Mouse (Mus musculus) neural tube, embryonic 10.5 days (tissue): Measurements from ENCODE around the gene B4galt5.

Experiments used
- DNase-seq: peaks from one replicate; pipeline ENCODE4 v3.0.0-alpha.2; 2017; ENCODE audit warnings: low spot score; ENCODE audit errors: extremely low spot score

The B4galt5 gene

DNA sequence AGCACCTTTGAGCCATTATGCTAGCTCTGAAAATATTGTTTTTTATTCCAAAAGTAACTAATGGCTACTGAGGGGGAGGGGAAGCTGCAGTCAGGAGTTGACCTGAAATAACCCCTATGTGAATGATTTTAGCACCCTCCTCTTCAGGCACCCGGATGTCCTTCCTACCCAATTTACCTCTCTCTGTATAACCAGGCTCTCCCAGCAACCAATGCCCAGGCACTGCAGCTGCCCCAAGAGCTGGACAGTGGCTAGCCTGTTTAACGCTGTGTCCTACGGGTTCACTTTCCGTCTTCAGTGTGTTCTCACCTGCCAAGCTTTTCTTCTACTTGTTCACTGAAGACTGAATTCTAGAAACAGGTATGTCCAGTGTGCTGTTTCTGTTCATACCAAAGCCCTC lies 14.7 kb downstream of the B4galt5 start:
- DNase-seq = no peak

GRCm38 (mm10) chr2:167333450-167333849 lies 15.5 kb downstream of the B4galt5 start:
- no peak for DNase-seq

DNA sequence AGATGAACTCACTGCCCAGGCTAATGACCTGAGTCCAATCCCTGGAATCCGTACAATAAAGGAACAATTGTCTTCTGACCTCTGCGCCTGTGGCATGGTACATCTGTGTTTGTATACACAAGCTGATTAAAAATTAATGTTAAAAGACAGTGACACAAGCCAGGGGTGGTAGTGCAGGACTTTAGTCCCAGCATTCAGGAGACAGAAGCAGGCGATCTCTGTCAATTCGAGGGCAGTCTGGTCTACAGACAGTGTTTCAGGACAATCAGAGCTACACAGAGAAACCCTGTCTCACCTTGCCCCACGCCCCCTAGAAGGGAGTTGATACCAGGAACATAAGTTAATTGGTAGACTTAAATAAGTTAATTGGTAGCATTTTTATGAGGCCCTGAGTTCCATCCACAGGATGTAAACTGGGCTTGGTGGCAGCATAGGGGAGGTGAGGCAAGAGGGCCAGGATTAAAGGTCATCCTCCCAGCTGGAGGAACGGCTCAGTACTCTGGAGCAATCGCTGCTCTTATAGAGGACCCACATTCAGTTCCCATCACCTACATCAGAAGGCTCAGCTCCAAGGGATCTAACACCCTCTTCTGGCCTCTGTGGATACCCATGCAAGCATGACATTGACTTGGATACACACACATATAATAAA lies 16.5 kb downstream of the B4galt5 start:
- DNase-seq = no peak

DNA sequence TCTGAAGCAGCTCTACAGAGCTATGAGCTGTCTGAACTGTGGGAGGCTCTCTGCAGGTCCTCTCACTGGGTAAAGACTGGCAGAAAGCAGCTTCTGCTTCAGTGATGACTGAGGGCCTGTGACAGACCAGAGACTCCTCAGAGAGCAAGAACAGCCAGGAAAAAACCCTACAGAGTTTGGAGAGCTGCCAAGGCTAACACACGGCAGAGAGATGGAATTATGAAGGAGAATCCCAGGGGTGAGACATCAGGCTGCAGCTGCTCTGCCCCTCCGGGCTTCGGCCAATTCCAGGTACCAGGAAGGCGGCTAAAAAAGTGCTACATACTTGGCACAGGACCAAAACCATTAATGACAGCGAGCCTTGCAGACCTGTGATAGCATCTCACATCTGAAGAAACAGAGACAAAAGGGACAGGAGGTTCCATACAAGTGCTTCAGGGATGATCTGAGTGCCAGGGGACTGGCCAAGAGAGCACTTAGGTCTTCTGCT lies 17.5 kb downstream of the B4galt5 start:
- DNase-seq = no peak

DNA sequence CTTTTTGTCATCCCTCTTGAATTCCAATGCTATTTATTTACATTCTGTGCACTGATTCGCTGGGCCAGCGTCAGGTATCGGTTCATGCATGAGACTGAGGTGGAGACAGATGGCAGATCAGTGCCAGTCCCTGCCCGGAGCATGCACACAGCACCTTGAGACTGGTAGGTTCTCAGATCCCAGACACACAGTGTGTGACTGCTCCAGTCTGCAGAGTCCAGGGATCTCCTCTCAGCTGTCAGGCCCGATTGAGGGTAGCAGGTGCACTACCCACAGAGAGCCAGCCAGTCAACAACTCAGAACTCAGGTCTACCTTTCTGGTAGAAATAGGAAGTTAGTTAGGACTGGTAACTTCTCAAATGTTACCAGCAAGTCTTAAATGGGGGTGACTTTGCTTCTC lies 18.4 kb downstream of the B4galt5 start:
- DNase-seq = no peak

- no peak for DNase-seq
Observed at GRCm38 (mm10) chr2:167329478-167330262, 19.3 kb downstream of the B4galt5 start.

DNA sequence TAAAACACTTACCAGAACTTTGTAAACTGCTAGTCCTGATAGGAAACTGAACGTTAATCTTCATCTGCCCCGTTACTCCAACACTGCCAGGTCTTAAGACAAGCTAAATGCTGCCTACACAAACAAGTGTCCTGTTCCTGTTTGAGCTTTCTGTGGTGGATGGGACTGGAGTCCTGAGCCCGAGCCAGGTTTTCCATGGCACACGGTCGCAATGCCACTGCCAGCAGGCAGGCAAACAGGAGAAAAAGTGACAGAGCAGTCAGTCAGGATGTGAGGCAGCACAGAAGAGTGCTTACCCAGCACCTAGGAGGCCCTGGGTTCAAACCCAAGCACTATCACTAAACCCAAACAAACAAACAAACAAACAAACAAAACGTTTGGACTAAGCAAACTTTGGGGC lies 20.6 kb downstream of the B4galt5 start:
- DNase-seq = no peak

GRCm38 (mm10) chr2:167326582-167326981 lies 22.4 kb downstream of the B4galt5 start:
- DNase-seq = no peak

GRCm38 (mm10) chr2:167324151-167324930 lies 24.6 kb downstream of the B4galt5 start:
- no peak for DNase-seq

DNA sequence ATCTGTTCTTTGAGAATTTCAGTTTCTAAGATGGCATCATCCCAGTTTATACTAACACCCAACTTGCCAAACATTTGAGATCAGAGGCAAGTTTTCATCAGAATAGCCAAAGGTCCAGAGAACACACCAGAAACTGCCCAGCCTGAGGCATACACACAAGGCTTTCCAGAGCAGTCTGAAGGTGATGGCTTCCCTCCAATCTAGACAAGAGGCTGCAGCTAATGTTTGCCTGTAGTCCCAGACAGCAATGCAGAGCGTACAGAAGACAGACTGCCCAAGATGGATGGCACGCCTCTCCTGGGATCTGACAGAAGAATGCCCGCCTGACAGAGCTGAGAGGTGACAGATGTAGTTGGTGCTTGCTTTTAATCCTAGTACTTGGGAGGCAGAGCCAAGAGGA lies 25.9 kb downstream of the B4galt5 start:
- no peak for DNase-seq

DNA sequence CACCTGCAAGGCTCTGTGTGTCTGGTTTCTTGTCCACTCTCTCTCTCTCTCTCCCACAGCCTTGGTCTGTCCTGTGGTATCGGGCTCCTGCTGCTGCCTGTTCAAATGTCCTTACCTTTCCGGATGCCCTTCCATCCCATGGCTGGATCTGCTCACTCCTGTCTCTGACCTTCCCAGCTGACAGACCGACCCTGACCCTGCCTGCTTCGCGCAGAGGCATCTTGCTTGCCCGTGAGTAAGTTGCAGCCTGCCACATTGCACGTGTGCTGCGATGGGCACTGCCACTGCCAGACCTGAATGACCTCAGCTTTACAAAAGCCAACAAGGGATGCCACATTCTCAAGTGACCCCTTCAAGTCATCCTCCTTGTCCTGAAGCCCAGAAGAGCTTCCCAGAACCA lies 27.6 kb downstream of the B4galt5 start:
- no peak for DNase-seq

DNA sequence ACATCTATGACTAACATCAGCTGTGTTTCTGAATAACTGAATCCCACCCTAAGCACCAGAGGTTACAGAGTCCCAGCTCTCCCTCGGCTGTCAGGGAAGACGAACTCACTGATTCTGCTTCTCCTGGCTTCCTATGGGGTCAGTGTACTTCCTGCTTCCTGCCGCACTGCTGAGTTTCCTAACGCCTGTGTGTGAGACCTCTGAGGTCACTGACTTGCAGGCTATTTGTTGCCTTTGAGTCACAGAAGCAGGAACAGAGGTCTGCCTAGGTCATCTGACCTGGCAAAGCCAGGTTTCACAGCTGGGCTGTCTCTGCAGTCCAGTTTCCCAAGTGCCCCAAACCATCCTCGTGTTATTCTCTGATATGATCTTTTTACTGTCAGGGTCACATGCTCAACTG lies 30.0 kb downstream of the B4galt5 start:
- no peak for DNase-seq

DNA sequence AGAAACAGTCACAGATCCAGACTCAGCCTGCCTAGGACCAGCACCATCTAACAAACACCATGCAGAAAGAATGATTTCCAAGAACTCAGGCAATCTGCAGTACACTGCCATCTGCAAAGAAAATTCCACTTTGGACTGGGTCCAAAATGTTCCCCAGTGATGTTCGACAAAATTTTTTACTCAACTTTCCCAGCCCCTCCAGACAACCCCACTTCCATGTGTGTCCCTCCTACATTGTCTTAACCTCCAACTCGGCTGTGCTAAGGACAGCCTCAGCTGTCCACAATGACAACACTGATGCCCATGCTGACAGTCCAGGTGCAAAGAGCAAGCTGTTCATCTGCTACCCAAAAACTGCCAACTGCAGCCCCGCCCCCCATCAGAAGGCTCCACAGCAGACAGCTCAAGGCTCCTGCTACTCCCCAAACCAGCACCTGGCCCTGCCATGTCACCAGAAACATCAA lies 32.2 kb downstream of the B4galt5 start:
- DNase-seq = no peak

DNA sequence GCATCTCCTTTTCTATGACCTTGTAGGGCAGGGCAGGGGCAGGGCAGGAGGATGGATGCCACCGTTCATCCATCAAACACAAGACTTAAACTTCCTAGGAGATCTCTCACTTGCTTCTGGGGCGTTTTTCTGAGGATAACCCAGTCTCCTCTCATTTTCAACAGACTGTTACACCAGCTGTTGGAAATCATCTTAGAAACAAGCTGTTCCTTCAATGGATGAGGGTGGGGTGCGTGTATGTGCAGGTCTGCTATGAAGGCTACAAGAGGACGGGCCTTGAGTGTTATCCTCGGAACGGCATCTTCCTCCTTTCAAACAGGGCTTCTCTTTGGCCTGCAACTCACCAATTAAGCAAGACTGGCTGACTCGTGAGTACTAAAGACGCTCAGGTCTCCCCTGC lies 34.5 kb downstream of the B4galt5 start:
- no peak for DNase-seq

DNA sequence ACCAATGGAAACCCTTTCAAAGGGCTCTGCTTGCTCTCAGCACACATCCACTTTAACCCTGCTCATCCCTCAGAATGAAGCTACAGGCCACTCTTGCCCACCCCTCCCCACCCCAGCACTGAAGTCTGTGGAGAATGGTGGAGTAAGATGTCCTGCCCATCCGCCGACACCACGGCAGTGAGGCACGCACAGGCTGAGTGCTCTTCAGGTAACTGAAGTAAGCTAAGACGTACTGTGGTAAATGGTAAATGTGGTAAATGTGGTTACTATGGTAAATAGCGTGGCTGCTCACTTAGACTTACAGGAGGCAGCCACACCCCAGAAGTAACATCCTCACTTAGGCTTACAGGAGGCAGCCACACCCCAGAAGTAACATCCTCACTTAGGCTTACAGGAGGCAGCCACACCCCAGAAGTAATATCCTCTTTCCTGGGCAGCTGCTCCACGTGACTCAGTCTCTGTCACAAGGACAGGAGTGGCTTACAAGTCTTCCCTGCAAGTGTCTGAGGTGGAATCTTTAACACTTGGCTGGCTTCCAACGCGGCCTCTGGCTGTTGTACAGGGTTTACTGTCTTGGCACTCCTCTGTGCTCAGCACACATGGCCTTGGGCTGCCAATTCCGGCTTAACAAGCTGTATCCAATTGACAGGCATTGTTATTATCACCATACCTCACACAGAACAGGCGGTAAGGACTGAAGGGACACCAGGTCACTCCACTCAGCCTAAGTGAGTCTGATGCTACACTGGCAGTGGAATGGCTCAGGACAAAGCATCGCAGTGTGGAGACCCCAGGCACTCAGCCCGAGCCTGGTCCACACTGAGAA lies 35.3 kb downstream of the B4galt5 start:
- DNase-seq = no peak

GRCm38 (mm10) chr2:167310121-167310520 lies 38.9 kb downstream of the B4galt5 start:
- no peak for DNase-seq

DNA sequence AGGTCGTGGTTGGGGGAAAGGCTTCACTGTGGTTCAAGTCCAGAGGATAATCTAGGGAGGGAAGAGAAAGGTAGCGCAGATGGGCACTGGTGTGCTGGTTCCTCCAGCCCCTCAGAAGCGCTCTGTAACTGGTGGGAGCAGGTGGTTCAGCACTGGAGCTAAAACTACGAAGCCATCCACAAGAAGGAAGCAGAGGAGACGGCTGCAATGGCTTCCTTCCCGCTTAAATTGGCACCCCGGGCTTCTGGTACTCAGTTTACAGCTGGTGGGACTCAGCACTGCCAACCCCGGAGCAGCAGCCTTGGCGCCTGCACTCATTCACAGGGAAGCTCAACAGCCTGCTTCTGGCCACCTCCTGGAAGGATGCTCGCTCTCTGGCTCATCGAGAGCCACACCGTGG lies 39.7 kb downstream of the B4galt5 start:
- no peak for DNase-seq

DNA sequence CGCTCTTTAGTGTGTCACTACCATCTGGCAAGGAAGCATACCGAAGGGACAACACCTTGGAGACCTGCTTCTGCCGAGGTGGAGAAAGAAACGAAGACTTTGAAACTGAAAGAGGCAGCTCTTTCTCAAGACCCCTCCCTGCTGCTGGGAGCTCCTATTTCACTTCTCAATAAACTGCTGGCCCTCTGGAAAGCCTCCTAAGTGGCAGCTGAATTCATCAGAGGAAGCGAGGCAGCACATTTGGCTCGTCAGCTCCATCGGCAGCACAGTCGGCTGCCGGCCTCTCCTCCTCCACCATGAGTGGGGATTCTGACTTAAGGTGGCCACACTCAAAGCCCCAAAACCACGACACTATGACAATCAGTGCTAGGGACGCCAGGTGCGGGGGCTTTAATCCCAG lies 41.3 kb downstream of the B4galt5 start:
- DNase-seq = no peak

DNA sequence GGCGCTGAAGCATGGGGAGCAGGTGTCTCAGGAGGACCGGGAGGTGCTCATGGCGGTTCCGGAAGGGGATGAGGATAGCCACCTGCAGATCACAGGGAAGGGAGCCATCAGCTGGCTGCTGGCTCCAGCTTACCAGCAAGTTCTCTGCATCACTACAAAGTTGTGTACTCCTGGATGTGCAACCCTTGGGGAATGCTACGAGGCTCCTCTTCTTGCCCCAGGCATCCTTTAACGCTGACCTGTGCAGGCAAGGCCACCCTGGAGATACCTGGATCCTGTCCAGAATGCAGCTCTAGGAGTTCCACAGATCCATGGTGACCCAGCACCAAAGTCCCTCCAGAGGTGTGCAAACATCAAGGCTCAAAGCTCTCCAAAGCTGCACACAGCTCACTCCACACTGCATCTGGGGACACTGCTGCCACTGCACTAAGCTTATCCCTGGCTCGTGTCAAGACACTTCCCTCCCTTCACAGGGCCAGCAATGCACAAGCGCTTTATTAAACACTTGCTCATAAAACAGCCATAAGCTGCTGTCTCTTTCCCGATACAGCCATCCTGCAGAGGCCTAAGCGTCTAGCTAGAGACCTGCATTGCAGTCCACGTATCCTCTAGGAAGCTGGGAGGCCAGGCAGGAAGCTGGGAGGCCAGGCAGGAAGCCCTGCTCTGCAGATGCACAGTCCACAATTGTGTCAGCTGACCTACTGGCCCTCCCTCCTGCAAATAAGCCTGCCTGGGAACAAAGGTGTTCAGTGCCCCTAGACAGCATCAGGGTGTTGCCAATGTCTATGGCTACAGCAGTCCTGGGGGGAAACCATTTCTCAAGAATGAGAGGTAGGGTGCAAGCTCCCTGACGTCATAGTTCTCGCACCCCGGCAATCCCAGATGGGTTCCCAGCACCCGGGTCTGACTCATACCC lies 42.1 kb downstream of the B4galt5 start:
- no peak for DNase-seq

- DNase-seq = no peak
Observed at GRCm38 (mm10) chr2:167306273-167306594, 42.7 kb downstream of the B4galt5 start.
